Mouse (Mus musculus): ENCODE results near the gene Angptl6.

GRCm38 (mm10) chr9:20877118-20878040 lies 2.1 kb downstream of the Angptl6 start:
- TF ChIP-seq CTCF (IDR thresholded peaks at IDR 0.05; ENCODE audit: low read depth) (peak; percentile 25; the same call in 1 of the 2 replicates), EP300 (IDR thresholded peaks at IDR 0.05; ENCODE audit: low read depth) (no peak)
